Mouse (Mus musculus) liver, embryonic 13.5 days (tissue): Measurements from ENCODE around the gene Gnmt. TPM values are rescaled to one million over a fixed set of nuclear protein-coding genes. Genes with fewer than 3 reads are reported as not detected.

Experiments used
- ATAC-seq: fragments of 200-750 bp; cut with Nextera tagmentation; 2 replicates; pipeline ENCODE4 v1.8.0; 2017; ENCODE audit warnings: low read depth, mild to moderate bottlenecking, moderate number of reproducible peaks, moderate library complexity
- DNase-seq: peaks from one replicate; pipeline ENCODE4 v3.0.0; 2022
- H3K27ac ChIP-seq: fragments of 300-500 bp; sonication (generic); 2 replicates; pipeline ENCODE4 v1.5.1; 2015; ENCODE audit warnings: moderate library complexity, mild to moderate bottlenecking, inconsistent platforms
- H3K27me3 ChIP-seq: fragments of 300-500 bp; sonication (generic); 2 replicates; pipeline ENCODE4 v1.6.1; 2015; ENCODE audit warnings: mild to moderate bottlenecking, inconsistent platforms
- H3K36me3 ChIP-seq: fragments of 300-500 bp; sonication (generic); 2 replicates; pipeline ENCODE4 v1.6.1; 2015; ENCODE audit warnings: mild to moderate bottlenecking, inconsistent platforms
- H3K4me1 ChIP-seq: fragments of 300-500 bp; sonication (generic); replicated peaks from 2 replicates; pipeline ENCODE4 v1.6.1; 2015; ENCODE audit warnings: inconsistent platforms
- H3K4me2 ChIP-seq: fragments of 300-500 bp; sonication (generic); 2 replicates; pipeline ENCODE4 v1.6.1; 2015; ENCODE audit warnings: inconsistent platforms, mild to moderate bottlenecking, moderate library complexity
- H3K4me3 ChIP-seq: fragments of 300-500 bp; sonication (generic); replicated peaks from 2 replicates; pipeline ENCODE4 v1.5.1; 2015; ENCODE audit warnings: mild to moderate bottlenecking, inconsistent platforms
- H3K9ac ChIP-seq: fragments of 300-500 bp; sonication (generic); 2 replicates; pipeline ENCODE4 v1.6.1; 2015; ENCODE audit warnings: mild to moderate bottlenecking, inconsistent platforms
- H3K9me3 ChIP-seq: fragments of 300-500 bp; sonication (generic); replicated peaks from 2 replicates; pipeline ENCODE4 v1.6.1; 2016; ENCODE audit warnings: inconsistent platforms
- WGBS: fragments of 180-500 bp; shearing (Covaris S2); methylation state at CpG from one replicate; pipeline ENCODE4 v1.1.7; 2015; ENCODE audit not compliant: insufficient replicate concordance; 5-methylcytosine and 5-hydroxymethylcytosine counted together
- polyA plus RNA-seq: library from polyadenylated mRNA; unstranded; fragments of >200 nt; fragmentation: Nextera tagmentation; extraction: Ambion mirVana; gene quantifications from 2 replicates; pipeline ENCODE4 v1.2.1, GENCODE M21; 2015

Gene Gnmt
- polyA plus RNA-seq, 1 experiment from 2014 or later = 11.7 TPM

GRCm38 (mm10) chr17:46741305-46741704 is 12.3 kb upstream of the Gnmt start:
- 67% methylated on average over 6 of the region's 6 CpGs for WGBS
- peak overlapping the region; percentile 58 for H3K27ac ChIP-seq
- ATAC-seq (peak; percentile 80), DNase-seq (no peak)
- peak overlapping the region; percentile 23 for H3K4me2 ChIP-seq
- H3K9ac ChIP-seq = no peak overlapping the region; the same call in 1 of the 2 replicates
- H3K27me3 ChIP-seq = no peaks in the 10 kb centered on the region
- no peak overlapping the region for H3K4me3 ChIP-seq
- H3K9me3 ChIP-seq = no peaks in the 10 kb centered on the region
- H3K36me3 ChIP-seq = peaks cover 58% of the 10 kb centered on the region
- peaks cover 14% of the 10 kb centered on the region for H3K4me1 ChIP-seq

DNA sequence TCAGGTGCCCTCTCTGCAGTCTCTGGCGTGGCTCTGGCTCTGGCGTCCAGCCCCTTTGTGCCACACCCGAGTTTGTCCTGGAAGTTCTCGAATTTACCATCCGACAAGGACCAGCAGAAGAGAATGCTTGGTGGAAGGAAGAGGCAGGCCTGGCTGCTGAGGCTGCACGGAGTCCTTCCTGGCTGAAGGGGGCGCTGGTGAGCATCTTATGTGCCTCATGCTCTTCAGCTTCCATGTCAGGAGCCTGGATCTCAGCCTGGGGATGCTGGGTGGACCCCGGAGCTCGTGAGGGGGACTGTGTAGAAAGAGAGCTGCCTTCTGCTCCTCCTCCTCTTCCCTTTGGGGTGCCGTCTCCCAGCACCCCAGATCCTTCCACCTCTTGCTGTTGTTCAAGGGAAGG is 7.2 kb upstream of the Gnmt start:
- DNase-seq (no peak), ATAC-seq (0 out of 2 replicates have a peak, but pooled peaks have one; percentile 6)
- H3K9me3 ChIP-seq = no peaks in the 10 kb centered on the region
- H3K27ac ChIP-seq = peak overlapping the region; percentile 50
- H3K4me3 ChIP-seq = no peak overlapping the region
- H3K4me2 ChIP-seq = no peak overlapping the region
- H3K27me3 ChIP-seq = no peaks in the 10 kb centered on the region
- WGBS = 56% methylated on average over 10 of the region's 10 CpGs
- no peak overlapping the region for H3K9ac ChIP-seq
- peaks cover 35% of the 10 kb centered on the region for H3K36me3 ChIP-seq
- H3K4me1 ChIP-seq = peaks cover 17% of the 10 kb centered on the region

DNA sequence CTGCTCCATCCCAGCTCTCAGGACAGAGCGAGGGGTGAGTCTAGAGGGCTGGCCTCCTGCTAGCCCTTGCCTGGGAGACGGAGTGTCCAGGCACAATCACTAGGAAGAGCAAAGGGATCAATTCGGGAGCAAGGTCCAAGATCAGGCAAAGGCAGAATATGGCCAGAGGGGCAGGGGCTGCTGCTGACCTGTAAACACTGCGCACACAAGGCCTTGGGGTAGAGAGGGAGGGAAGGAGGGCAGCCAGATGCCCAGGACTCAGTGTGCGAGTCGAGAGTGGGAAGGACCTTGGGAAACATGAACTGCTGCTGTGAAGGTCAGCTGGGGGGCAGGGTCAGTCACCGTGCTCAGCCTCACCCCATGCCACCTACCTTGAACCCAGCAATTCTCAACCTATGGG is 6.3 kb upstream of the Gnmt start:
- ATAC-seq = peak; percentile 65
- no peaks in the 10 kb centered on the region for H3K9me3 ChIP-seq
- no peak overlapping the region for H3K4me3 ChIP-seq
- H3K36me3 ChIP-seq = peaks cover 33% of the 10 kb centered on the region
- no peak overlapping the region for H3K4me2 ChIP-seq
- H3K27me3 ChIP-seq = no peaks in the 10 kb centered on the region
- WGBS = 66% methylated on average over 7 of the region's 7 CpGs
- peaks cover 15% of the 10 kb centered on the region for H3K4me1 ChIP-seq
- H3K27ac ChIP-seq = peak overlapping the region; percentile 50
- H3K9ac ChIP-seq = no peak overlapping the region
- no peak for DNase-seq

- Histone ChIP-seq H3K4me3 (no peak overlapping the region), H3K4me2 (no peak overlapping the region), H3K9ac (no peak overlapping the region), H3K27ac (peak overlapping the region; percentile 50; the same call in 1 of the 2 replicates), H3K36me3 (peaks cover 33% of the 10 kb centered on the region), H3K4me1 (peaks cover 15% of the 10 kb centered on the region), H3K27me3 (peaks cover 7% of the 10 kb centered on the region), H3K9me3 (no peaks in the 10 kb centered on the region)
- DNase-seq = no peak
- no peak for ATAC-seq
- WGBS = 71% methylated on average over 3 of the region's 3 CpGs
Measured at GRCm38 (mm10) chr17:46734055-46734454, 5.1 kb upstream of the Gnmt start.

DNA sequence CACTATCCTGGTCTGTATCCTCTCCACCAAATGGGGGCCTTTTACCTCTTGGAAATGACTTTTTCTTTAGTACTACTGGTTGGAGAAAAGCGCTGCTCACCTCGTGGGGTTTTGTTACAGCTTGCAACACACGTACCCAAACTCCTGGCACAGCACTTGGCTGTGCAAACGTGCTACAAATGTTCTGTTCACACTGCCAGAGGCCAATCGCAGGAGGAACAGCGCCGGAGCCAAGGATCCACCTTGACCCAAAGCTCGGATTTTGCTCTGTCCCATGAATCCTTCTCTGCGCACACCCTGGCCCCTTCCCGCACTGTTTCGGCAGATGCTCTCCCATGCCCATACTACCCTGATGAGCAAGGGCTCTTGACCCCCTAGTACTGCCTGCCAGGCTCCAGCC is 472 bp downstream of the Gnmt start:
- Histone ChIP-seq H3K9ac (peak overlapping the region; percentile 49; the same call in 1 of the 2 replicates), H3K27me3 (peaks cover 18% of the 10 kb centered on the region), H3K4me3 (peak overlapping the region; percentile 37), H3K4me2 (peak overlapping the region; percentile 49), H3K36me3 (peaks cover 23% of the 10 kb centered on the region), H3K4me1 (peaks cover 3% of the 10 kb centered on the region; the same call in 1 of the 2 replicates), H3K27ac (no peak overlapping the region), H3K9me3 (no peaks in the 10 kb centered on the region)
- DNase-seq (no peak), ATAC-seq (no peak)
- whole genome bisulfite sequencing = 56% methylated on average over 11 of the region's 11 CpGs

GRCm38 (mm10) chr17:46728021-46728420 is 947 bp downstream of the Gnmt start:
- Histone ChIP-seq H3K36me3 (peaks cover 26% of the 10 kb centered on the region), H3K9ac (no peak overlapping the region), H3K4me3 (no peak overlapping the region), H3K27ac (no peak overlapping the region), H3K9me3 (no peaks in the 10 kb centered on the region), H3K27me3 (peaks cover 18% of the 10 kb centered on the region), H3K4me2 (0 out of 2 replicates have a peak overlapping the region, but pooled peaks have one; percentile 49), H3K4me1 (peaks cover 3% of the 10 kb centered on the region; the same call in 1 of the 2 replicates)
- ATAC-seq (no peak), DNase-seq (no peak)
- 35% methylated on average over 6 of the region's 6 CpGs for WGBS

GRCm38 (mm10) chr17:46727271-46727670 is 1.7 kb downstream of the Gnmt start:
- no peak overlapping the region for H3K4me2 ChIP-seq
- DNase-seq (no peak), ATAC-seq (no peak)
- H3K4me1 ChIP-seq = peaks cover 3% of the 10 kb centered on the region; the same call in 1 of the 2 replicates
- peaks cover 18% of the 10 kb centered on the region for H3K27me3 ChIP-seq
- H3K4me3 ChIP-seq = no peak overlapping the region
- H3K9ac ChIP-seq = no peak overlapping the region
- H3K36me3 ChIP-seq = peaks cover 28% of the 10 kb centered on the region
- H3K27ac ChIP-seq = no peak overlapping the region
- H3K9me3 ChIP-seq = no peaks in the 10 kb centered on the region
- WGBS = 85% methylated on average over 11 of the region's 11 CpGs

GRCm38 (mm10) chr17:46725731-46726645 is 3.0 kb downstream of the Gnmt start:
- Histone ChIP-seq H3K9me3 (no peaks in the 10 kb centered on the region), H3K27me3 (peaks cover 18% of the 10 kb centered on the region), H3K4me3 (no peak overlapping the region), H3K9ac (no peak overlapping the region), H3K27ac (no peak overlapping the region), H3K4me2 (no peak overlapping the region), H3K36me3 (peaks cover 41% of the 10 kb centered on the region), H3K4me1 (peaks cover 3% of the 10 kb centered on the region; the same call in 1 of the 2 replicates)
- ATAC-seq (no peak), DNase-seq (no peak)
- WGBS = 81% methylated on average over 26 of the region's 26 CpGs

DNA sequence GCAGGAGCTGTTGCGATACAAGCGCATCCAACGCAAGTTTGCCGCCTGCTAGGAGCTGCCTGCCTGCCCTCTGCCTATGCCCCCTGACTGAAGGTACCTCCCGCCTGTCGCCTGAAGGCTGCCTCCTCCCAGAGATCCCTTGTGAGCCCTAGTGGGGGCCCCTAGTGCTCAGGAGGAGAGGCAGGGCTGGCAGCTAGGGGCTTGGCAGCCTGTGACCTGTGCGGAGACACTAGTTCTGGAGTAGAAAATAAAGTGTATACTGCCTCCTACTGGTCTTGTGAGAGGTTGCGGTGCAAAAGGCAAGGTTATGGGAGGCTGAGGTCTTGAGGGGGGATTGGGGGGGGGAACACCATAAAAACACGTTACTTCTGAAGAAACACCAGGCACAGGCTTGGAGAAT is 3.7 kb downstream of the Gnmt start:
- Histone ChIP-seq H3K4me1 (peaks cover 3% of the 10 kb centered on the region; the same call in 1 of the 2 replicates), H3K36me3 (peaks cover 41% of the 10 kb centered on the region), H3K9ac (no peak overlapping the region), H3K27me3 (peaks cover 18% of the 10 kb centered on the region), H3K4me2 (no peak overlapping the region), H3K4me3 (no peak overlapping the region), H3K9me3 (no peaks in the 10 kb centered on the region), H3K27ac (no peak overlapping the region)
- DNase-seq = no peak
- WGBS = 67% methylated on average over 9 of the region's 9 CpGs
- ATAC-seq = no peak

GRCm38 (mm10) chr17:46724477-46725084 is 4.4 kb downstream of the Gnmt start:
- ATAC-seq = no peak

DNA sequence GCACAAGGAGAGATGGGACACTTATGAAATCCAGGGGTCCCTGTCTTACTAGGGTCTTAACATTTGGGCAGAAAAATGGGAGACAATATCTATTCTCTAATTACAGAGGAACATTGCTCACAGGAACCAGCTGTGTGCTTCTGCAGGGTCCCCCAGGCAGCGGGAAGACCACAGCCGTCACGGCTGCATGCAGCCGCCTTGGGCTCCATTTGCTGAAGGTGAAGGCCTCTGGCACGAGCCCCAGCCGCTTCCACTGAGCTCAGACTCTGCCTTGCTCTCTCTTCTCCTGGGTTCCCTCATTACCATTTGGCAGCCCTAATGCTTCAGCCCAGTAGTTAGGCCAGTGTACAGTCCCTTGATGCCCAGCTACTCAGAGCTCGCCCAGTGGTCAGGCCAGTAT is 7.9 kb downstream of the Gnmt start:
- no peak for ATAC-seq
- Histone ChIP-seq H3K9me3 (no peaks in the 10 kb centered on the region), H3K27ac (no peak overlapping the region), H3K9ac (no peak overlapping the region), H3K4me3 (no peak overlapping the region), H3K4me2 (no peak overlapping the region), H3K4me1 (peaks cover 3% of the 10 kb centered on the region; the same call in 1 of the 2 replicates), H3K36me3 (peaks cover 51% of the 10 kb centered on the region), H3K27me3 (no peaks in the 10 kb centered on the region)
- 80% methylated on average over 7 of the region's 7 CpGs for WGBS
- DNase-seq = no peak

More at GRCm38 (mm10) chr17:46724477-46725084, 4.4 kb downstream of the Gnmt start:
- Histone ChIP-seq H3K9me3 (no peaks in the 10 kb centered on the region), H3K27me3 (peaks cover 16% of the 10 kb centered on the region), H3K36me3 (peaks cover 41% of the 10 kb centered on the region), H3K4me3 (no peak overlapping the region), H3K4me2 (no peak overlapping the region), H3K9ac (no peak overlapping the region), H3K27ac (no peak overlapping the region), H3K4me1 (peaks cover 3% of the 10 kb centered on the region; the same call in 1 of the 2 replicates)
- DNase-seq = no peak
- WGBS = 80% methylated on average over 20 of the region's 20 CpGs
